In genomic region chr11:120110554-120110953, GRCm38 (mm10) we compare ENCODE assay signal across 10 mouse cellular contexts. TPM values are rescaled to one million over a fixed set of nuclear protein-coding genes. Genes with fewer than 3 reads are reported as not detected.
A peak's percentile ranks its signal among the peaks of the same experiment; 100 is the strongest.
DNase-seq lines count a peak whose midpoint lies in the region.
"Had no signal": no experiment of that assay in that cellular context is flagged by ENCODE, and none has a peak within 500 bp of the region (broad histone marks: within the 10 kb centered on the region; RNA-seq: fewer than 3 reads in every experiment).

No protein-coding gene starts in this region.

- H3K4me3 ChIP-seq in heart, embryonic 10.5 days = no peak overlapping the region
- H3K4me3 ChIP-seq: embryonic facial prominence, embryonic 15.5 days had no signal

- no peaks in the 10 kb centered on the region for H3K9me3 ChIP-seq in heart, embryonic 10.5 days
- H3K9me3 ChIP-seq: embryonic facial prominence, embryonic 15.5 days had no signal

- H3K36me3 ChIP-seq in heart, embryonic 10.5 days = peaks cover 75% of the 10 kb centered on the region

- 62% methylated on average over 7 of the region's 7 CpGs for WGBS in heart, embryonic 10.5 days

- DNase-seq in heart, embryonic 10.5 days (ENCODE audit: low spot score) = no peak
- DNase-seq in heart, adult 18-20 months = no peak
- DNase-seq in 3T3-L1 (ENCODE audit: low read depth, low spot score) (peak; percentile 50), ZHBTc4 (ENCODE audit: low read depth, low spot score) (peak; percentile 56)
- peak; percentile 17 for DNase-seq in induced T-regulatory cell, adult 2 months (ENCODE audit: low read depth)
- DNase-seq in spleen, postnatal 36 days (ENCODE audit: low spot score in 2 of 2) = no peak
- DNase-seq in thymus, postnatal 0 days (ENCODE audit: low spot score) = no peak
- DNase-seq in thymus, postnatal 25 days = no peak

- 0 out of 2 replicates have a peak overlapping the region, but pooled peaks have one; percentile 7 for H3K27ac ChIP-seq in heart, embryonic 10.5 days
- H3K27ac ChIP-seq: embryonic facial prominence, embryonic 15.5 days; macrophage had no signal

- H3K27me3 ChIP-seq in heart, embryonic 10.5 days (ENCODE audit: insufficient read depth, poor library complexity, severe bottlenecking) = no peaks in the 10 kb centered on the region
- H3K27me3 ChIP-seq: embryonic facial prominence, embryonic 15.5 days had no signal

- H3K4me1 ChIP-seq in heart, embryonic 10.5 days = peaks cover 25% of the 10 kb centered on the region

RNA-seq across cellular contexts. Expression of gene Ndufaf8, which starts 11.8 kb away (rescaled TPM):
- 92.2 and 106 TPM in 2 replicates for polyA plus RNA-seq in heart, embryonic 10.5 days (2016; fragmentation: Nextera tagmentation; extraction: Ambion mirVana)
- total RNA-seq in heart, adult 18-20 months (2021) = 10 to 100 TPM; 85.2 to 94.9 TPM
- 112 and 121 TPM in 2 replicates for polyA plus RNA-seq in thymus, postnatal 0 days (2015; fragmentation: Nextera tagmentation; extraction: Ambion mirVana)

RNA-seq across cellular contexts. Expression of gene Tepsin, which starts 12.0 kb away (rescaled TPM):
- polyA plus RNA-seq in heart, embryonic 10.5 days (2016; fragmentation: Nextera tagmentation; extraction: Ambion mirVana) = 21.2 and 23.2 TPM in 2 replicates
- total RNA-seq in heart, adult 18-20 months (2021) = 1 to 10 TPM; 5.9 to 8.2 TPM
- 12.3 and 13.2 TPM in 2 replicates for polyA plus RNA-seq in thymus, postnatal 0 days (2015; fragmentation: Nextera tagmentation; extraction: Ambion mirVana)

RNA-seq across cellular contexts. Expression of gene Cep131, which starts 23.9 kb away (rescaled TPM):
- polyA plus RNA-seq in heart, embryonic 10.5 days (2016; fragmentation: Nextera tagmentation; extraction: Ambion mirVana) = 21.1 and 29.0 TPM in 2 replicates
- total RNA-seq in heart, adult 18-20 months (2021) = 10 to 100 TPM in 1 of 2 experiments, 1 to 10 TPM in 1; 6.5 to 10.5 TPM
- 9.5 and 11.2 TPM in 2 replicates for polyA plus RNA-seq in thymus, postnatal 0 days (2015; fragmentation: Nextera tagmentation; extraction: Ambion mirVana)

RNA-seq across cellular contexts. Expression of gene Slc38a10, which starts 40.6 kb away (rescaled TPM):
- 99.0 and 123 TPM in 2 replicates for polyA plus RNA-seq in heart, embryonic 10.5 days (2016; fragmentation: Nextera tagmentation; extraction: Ambion mirVana)
- 10 to 100 TPM; 89.2 to 93.9 TPM for total RNA-seq in heart, adult 18-20 months (2021)
- polyA plus RNA-seq in thymus, postnatal 0 days (2015; fragmentation: Nextera tagmentation; extraction: Ambion mirVana) = 58.9 and 60.9 TPM in 2 replicates

Comparison
In these comparisons a context has a peak if more than half of its experiments do, and no peak if none do; other contexts are left out.
1. DNase-seq: peak in 3T3-L1 (single experiment), ZHBTc4 (single experiment) and induced T-regulatory cell, adult 2 months (single experiment); none in heart, embryonic 10.5 days (single experiment), heart, adult 18-20 months (0 of 2), spleen, postnatal 36 days (0 of 2), thymus, postnatal 0 days (single experiment) and thymus, postnatal 25 days (single experiment).